Mouse (Mus musculus) WW6 (cell line): ENCODE results near the gene Uck2.

Experiments
- DNase-seq: peaks from one replicate; pipeline ENCODE4 v3.0.0-alpha.2; 2013; ENCODE audit warnings: low read depth, low spot score

Gene Uck2

DNA sequence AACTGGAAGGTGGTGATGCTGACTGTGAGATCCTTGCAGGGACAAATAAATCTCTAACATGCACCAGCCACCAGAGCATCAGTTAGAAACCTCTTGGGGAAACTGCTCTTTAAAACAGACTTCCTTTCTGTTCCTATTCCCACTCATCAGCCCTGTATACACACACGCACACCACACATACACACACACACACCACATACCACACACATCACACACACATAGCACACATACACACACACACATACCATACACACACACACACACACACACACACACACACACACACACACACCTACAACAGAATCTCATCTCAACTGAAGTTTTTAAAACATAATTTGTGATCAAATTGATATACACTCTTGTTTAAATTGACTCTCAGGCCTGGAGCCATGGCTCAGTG, 72.4 kb downstream of the Uck2 start:
- no peak for DNase-seq

DNA sequence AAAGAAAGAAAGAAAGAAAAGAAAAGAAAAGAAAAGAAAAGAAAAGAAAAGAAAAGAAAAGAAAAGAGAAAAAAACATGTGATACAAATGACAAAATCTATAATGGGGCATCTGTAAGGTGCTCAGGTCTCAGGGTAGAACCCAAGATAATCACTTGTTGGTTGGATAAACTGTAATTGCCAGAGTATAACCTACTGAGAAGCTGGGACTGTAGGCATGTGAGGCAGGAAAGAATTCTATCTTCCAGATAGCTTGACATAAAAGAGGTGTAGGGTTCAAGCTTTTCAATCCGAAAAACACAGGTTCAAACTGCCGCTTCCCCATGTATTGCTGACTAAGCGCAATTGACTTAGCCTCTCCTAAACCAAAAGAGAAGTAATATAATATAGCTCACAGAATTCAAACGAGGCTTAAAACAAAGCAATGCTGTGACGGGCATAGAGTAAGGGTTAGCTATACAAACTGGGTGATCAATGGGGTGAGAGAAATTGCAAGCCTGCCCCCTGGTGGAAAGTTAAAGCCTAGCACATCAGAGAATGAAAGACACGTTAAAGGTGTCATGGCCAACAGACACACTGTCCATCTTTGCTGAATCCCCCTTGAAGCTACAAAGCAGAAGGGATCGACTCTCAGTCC, 73.0 kb downstream of the Uck2 start:
- DNase-seq = no peak

GRCm38 (mm10) chr1:167208816-167209215, 76.3 kb downstream of the Uck2 start:
- no peak for DNase-seq

DNA sequence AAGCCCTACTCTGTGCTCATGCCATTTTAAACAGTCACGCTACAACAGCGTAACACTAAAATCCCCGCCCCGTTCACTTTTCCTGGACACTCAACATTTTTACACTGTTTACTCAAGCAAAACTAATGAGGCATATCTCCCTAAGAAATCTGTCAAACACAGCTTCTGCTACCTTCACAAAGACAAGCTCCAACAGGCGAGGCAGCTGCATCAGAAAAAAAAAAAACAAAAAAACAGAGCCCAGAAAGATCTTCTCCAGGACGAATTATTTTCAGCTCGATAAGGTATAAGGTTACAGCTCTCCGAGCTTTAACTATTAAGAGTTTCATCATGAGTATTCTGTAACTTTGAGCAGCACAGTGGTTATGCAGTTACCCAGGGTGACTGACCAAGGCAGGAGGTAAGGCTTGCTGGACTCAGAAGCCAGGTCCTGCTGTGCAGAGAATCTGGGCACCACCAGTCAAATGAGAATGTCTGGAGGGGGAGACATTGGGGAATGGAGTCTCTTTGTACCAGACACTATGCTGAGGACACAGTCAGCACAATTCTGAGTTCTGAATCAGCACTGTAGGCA, 79.9 kb downstream of the Uck2 start:
- no peak for DNase-seq

DNA sequence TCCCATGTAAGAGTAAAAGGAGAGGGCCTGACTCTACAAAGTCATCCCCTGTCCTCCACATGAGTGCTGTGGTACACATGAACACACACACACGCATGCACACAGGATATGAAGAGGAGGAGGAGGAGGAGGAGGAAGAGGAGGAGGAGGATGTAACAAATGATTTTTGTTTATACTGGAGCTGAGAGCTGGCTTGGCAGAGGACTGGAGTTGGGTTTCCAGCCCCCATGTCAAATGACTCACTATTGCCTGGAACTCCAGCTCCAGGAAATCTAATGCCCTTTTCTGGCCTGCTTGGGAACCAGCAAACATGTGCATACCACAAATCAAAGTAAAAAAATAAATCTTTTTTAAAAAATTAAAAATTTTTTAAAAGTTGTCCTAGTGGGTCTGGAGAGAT, 80.7 kb downstream of the Uck2 start:
- no peak for DNase-seq

- DNase-seq = no peak
Measured at GRCm38 (mm10) chr1:167194766-167195165, 90.4 kb downstream of the Uck2 start.

GRCm38 (mm10) chr1:167187791-167188190, 97.3 kb downstream of the Uck2 start:
- DNase-seq = no peak

GRCm38 (mm10) chr1:167181919-167182616, 103.1 kb downstream of the Uck2 start:
- DNase-seq = no peak
